Comparison of ENCODE assay signal across 30 mouse cellular contexts in genomic region chr7:25878735-25879134, GRCm38 (mm10). TPM values are rescaled to one million over a fixed set of nuclear protein-coding genes. Genes with fewer than 3 reads are reported as not detected.
DNase-seq lines count a peak whose midpoint lies in the region; ATAC-seq and TF ChIP-seq lines count a peak whose summit lies in the region.
"Had no signal": no experiment of that assay in that cellular context is flagged by ENCODE, and none has a peak within 500 bp of the region (broad histone marks: within the 10 kb centered on the region; RNA-seq: fewer than 3 reads in every experiment).

No protein-coding gene starts in this region.

- intact Hi-C loops in gastrocnemius, postnatal 14 days (cut with DNase I; ENCODE audit: low total_unique reads): no loop called here

- H3K4me3 ChIP-seq in embryonic facial prominence, embryonic 14.5 days (ENCODE audit: low read depth, low read length): no peak overlapping the region
- no peak overlapping the region for H3K4me3 ChIP-seq in embryonic facial prominence, embryonic 10.5 days
- H3K4me3 ChIP-seq in stomach, postnatal 0 days (ENCODE audit: low read depth, low read length): no peak overlapping the region
- no peak overlapping the region for H3K4me3 ChIP-seq in forebrain, embryonic 13.5 days
- H3K4me3 ChIP-seq in forebrain, embryonic 11.5 days (ENCODE audit: low read depth, low read length): no peak overlapping the region
- H3K4me3 ChIP-seq: forebrain, embryonic 12.5 days; heart, embryonic 13.5 days; megakaryocyte, embryonic 14.5 days; midbrain, embryonic 15.5 days; neural tube, embryonic 12.5 days had no signal

- no peak overlapping the region for H3K4me2 ChIP-seq in embryonic facial prominence, embryonic 14.5 days (ENCODE audit: low read depth, low read length)
- H3K4me2 ChIP-seq in stomach, postnatal 0 days (replicated peaks; ENCODE audit: low read depth): no peak overlapping the region
- no peak overlapping the region for H3K4me2 ChIP-seq in forebrain, embryonic 13.5 days
- H3K4me2 ChIP-seq in forebrain, embryonic 11.5 days (ENCODE audit: low read depth, low read length, severe bottlenecking): no peak overlapping the region
- H3K4me2 ChIP-seq: forebrain, embryonic 12.5 days; heart, embryonic 13.5 days; midbrain, embryonic 15.5 days; neural tube, embryonic 12.5 days had no signal

- peak; percentile 59 for DNase-seq in embryonic facial prominence, embryonic 14.5 days (ENCODE audit: low spot score)
- DNase-seq in embryonic facial prominence, embryonic 10.5 days (ENCODE audit: low spot score): no peak
- peak; percentile 74 for DNase-seq in large intestine, adult 2 months (ENCODE audit: low read depth, low spot score)
- peak; percentile 75 for DNase-seq in lung, postnatal 25 days (ENCODE audit: low spot score)
- peak; percentile 81 for DNase-seq in stomach, postnatal 0 days (ENCODE audit: low spot score)
- no peak for DNase-seq in gastrocnemius, postnatal 14 days
- DNase-seq in forebrain, embryonic 11.5 days (ENCODE audit: low spot score): no peak
- DNase-seq: adrenal gland, postnatal 36 days; cerebellum, adult 9-11 months; heart, adult 11 months; heart, postnatal 14 days; kidney, adult 2 months; kidney, postnatal 10 days; liver, postnatal 0 days; retina, postnatal 1 day; right cerebral cortex, postnatal 25 days; spleen, adult 18-20 months; thymus, adult 18-20 months; thymus, postnatal 4 days had no signal

- ATAC-seq in embryonic facial prominence, embryonic 14.5 days (ENCODE audit: low read depth): 0 out of 2 replicates have a peak, but pooled peaks have one; percentile 30
- ATAC-seq in stomach, postnatal 0 days (ENCODE audit: low FRiP score, low TSS enrichment): peak; percentile 94
- ATAC-seq in forebrain, embryonic 13.5 days: no peak
- ATAC-seq in forebrain, embryonic 11.5 days (replicated peaks; ENCODE audit: low FRiP score): no peak
- ATAC-seq: hindbrain, postnatal 0 days; liver, postnatal 0 days; midbrain, embryonic 15.5 days had no signal

- whole genome bisulfite sequencing in embryonic facial prominence, embryonic 14.5 days: 43% methylated on average over 6 of the region's 6 CpGs
- 45% methylated on average over 6 of the region's 6 CpGs for WGBS in embryonic facial prominence, embryonic 10.5 days
- 15% methylated on average over 6 of the region's 6 CpGs for WGBS in large intestine, adult 2 months
- WGBS in stomach, postnatal 0 days: 25% methylated on average over 6 of the region's 6 CpGs
- WGBS in forebrain, embryonic 13.5 days: 45% methylated on average over 6 of the region's 6 CpGs
- 51% methylated on average over 6 of the region's 6 CpGs for WGBS in forebrain, embryonic 11.5 days

- no peak overlapping the region for H3K9ac ChIP-seq in embryonic facial prominence, embryonic 14.5 days (ENCODE audit: low read depth, low read length)
- no peak overlapping the region for H3K9ac ChIP-seq in stomach, postnatal 0 days (ENCODE audit: low read length)
- H3K9ac ChIP-seq in forebrain, embryonic 13.5 days: no peak overlapping the region
- no peak overlapping the region for H3K9ac ChIP-seq in forebrain, embryonic 11.5 days (ENCODE audit: low read length)
- H3K9ac ChIP-seq: forebrain, embryonic 12.5 days; heart, embryonic 13.5 days; liver, postnatal 0 days; midbrain, embryonic 15.5 days; neural tube, embryonic 12.5 days had no signal

- H3K9me3 ChIP-seq in embryonic facial prominence, embryonic 14.5 days (ENCODE audit: control insufficient read depth, low read length): no peaks in the 10 kb centered on the region
- no peaks in the 10 kb centered on the region; the same call in 1 of the 2 replicates for H3K9me3 ChIP-seq in embryonic facial prominence, embryonic 10.5 days
- H3K9me3 ChIP-seq in stomach, postnatal 0 days (ENCODE audit: control insufficient read depth, low read length): no peaks in the 10 kb centered on the region; the same call in 1 of the 2 replicates
- H3K9me3 ChIP-seq in forebrain, embryonic 13.5 days (replicated peaks): no peaks in the 10 kb centered on the region
- no peaks in the 10 kb centered on the region for H3K9me3 ChIP-seq in forebrain, embryonic 11.5 days (ENCODE audit: control insufficient read depth, low read length)
- H3K9me3 ChIP-seq: forebrain, embryonic 12.5 days; midbrain, embryonic 15.5 days; neural tube, embryonic 12.5 days had no signal

- H3K27ac ChIP-seq in embryonic facial prominence, embryonic 14.5 days (replicated peaks; ENCODE audit: low read depth, low read length): no peak overlapping the region
- no peak overlapping the region for H3K27ac ChIP-seq in embryonic facial prominence, embryonic 10.5 days (replicated peaks)
- H3K27ac ChIP-seq in stomach, postnatal 0 days (replicated peaks): 0 out of 2 replicates have a peak overlapping the region, but pooled peaks have one; percentile 49
- no peak overlapping the region for H3K27ac ChIP-seq in forebrain, embryonic 13.5 days
- no peak overlapping the region for H3K27ac ChIP-seq in forebrain, embryonic 11.5 days (ENCODE audit: low read depth, low read length)
- H3K27ac ChIP-seq: forebrain, embryonic 12.5 days; heart, embryonic 13.5 days; hindbrain, postnatal 0 days; midbrain, embryonic 15.5 days; neural tube, embryonic 12.5 days had no signal

- no peak for TF ChIP-seq CTCF in stomach, postnatal 0 days (IDR thresholded peaks at IDR 0.05; ENCODE audit: low read depth)

- no peak for TF ChIP-seq EP300 in stomach, postnatal 0 days (optimal IDR thresholded peaks at IDR 0.05)

- H3K4me1 ChIP-seq in embryonic facial prominence, embryonic 14.5 days (ENCODE audit: control insufficient read depth, insufficient read depth, low read length): no peaks in the 10 kb centered on the region
- no peaks in the 10 kb centered on the region for H3K4me1 ChIP-seq in embryonic facial prominence, embryonic 10.5 days
- no peaks in the 10 kb centered on the region for H3K4me1 ChIP-seq in stomach, postnatal 0 days (replicated peaks; ENCODE audit: control insufficient read depth, insufficient read depth)
- no peaks in the 10 kb centered on the region for H3K4me1 ChIP-seq in forebrain, embryonic 13.5 days
- no peaks in the 10 kb centered on the region for H3K4me1 ChIP-seq in forebrain, embryonic 11.5 days (replicated peaks; ENCODE audit: control insufficient read depth, insufficient read depth, low read length)
- H3K4me1 ChIP-seq: forebrain, embryonic 12.5 days; heart, embryonic 13.5 days; midbrain, embryonic 15.5 days; neural tube, embryonic 12.5 days had no signal

- no peaks in the 10 kb centered on the region for H3K36me3 ChIP-seq in embryonic facial prominence, embryonic 14.5 days (ENCODE audit: control insufficient read depth, insufficient read depth, low read length)
- H3K36me3 ChIP-seq in embryonic facial prominence, embryonic 10.5 days (replicated peaks): no peaks in the 10 kb centered on the region
- H3K36me3 ChIP-seq in stomach, postnatal 0 days (ENCODE audit: control insufficient read depth, insufficient read depth, low read length): no peaks in the 10 kb centered on the region
- no peaks in the 10 kb centered on the region for H3K36me3 ChIP-seq in forebrain, embryonic 13.5 days (ENCODE audit: poor library complexity, severe bottlenecking)
- H3K36me3 ChIP-seq in forebrain, embryonic 11.5 days (ENCODE audit: control insufficient read depth, insufficient read depth, low read length): no peaks in the 10 kb centered on the region
- H3K36me3 ChIP-seq: forebrain, embryonic 12.5 days; heart, embryonic 13.5 days; midbrain, embryonic 15.5 days; neural tube, embryonic 12.5 days had no signal

- no peaks in the 10 kb centered on the region for H3K27me3 ChIP-seq in embryonic facial prominence, embryonic 14.5 days (replicated peaks; ENCODE audit: control insufficient read depth, insufficient read depth, low read length)
- H3K27me3 ChIP-seq in embryonic facial prominence, embryonic 10.5 days (replicated peaks; ENCODE audit: low read depth, poor library complexity, severe bottlenecking): peaks cover 20% of the 10 kb centered on the region; the same call in 1 of the 2 replicates
- H3K27me3 ChIP-seq in stomach, postnatal 0 days (ENCODE audit: control insufficient read depth, insufficient read depth, low read length): no peaks in the 10 kb centered on the region
- H3K27me3 ChIP-seq in forebrain, embryonic 13.5 days: no peaks in the 10 kb centered on the region
- H3K27me3 ChIP-seq in forebrain, embryonic 11.5 days (ENCODE audit: control insufficient read depth, insufficient read depth, low read length): no peaks in the 10 kb centered on the region
- H3K27me3 ChIP-seq: forebrain, embryonic 12.5 days; megakaryocyte, embryonic 14.5 days; midbrain, embryonic 15.5 days; neural tube, embryonic 12.5 days had no signal

RNA-seq across cellular contexts. Expression of gene Cyp2b10, which starts 18.7 kb away (rescaled TPM):
- polyA plus RNA-seq in embryonic facial prominence, embryonic 14.5 days (2014; fragmentation: Nextera tagmentation; extraction: Ambion mirVana): not detected in 2 replicates
- 0.10 TPM in 1 of 2 replicates, not detected in the other for polyA plus RNA-seq in embryonic facial prominence, embryonic 10.5 days (2016; fragmentation: Nextera tagmentation; extraction: Ambion mirVana)
- 0.77 and 14.7 TPM in 2 replicates for polyA plus RNA-seq in large intestine, adult 2 months (2012; rRNA removed)
- 7.4 and 10.7 TPM in 2 replicates for polyA plus RNA-seq in stomach, postnatal 0 days (2015; fragmentation: Nextera tagmentation; extraction: Ambion mirVana)
- not detected for total RNA-seq in gastrocnemius, postnatal 14 days (2021)
- not detected in 2 replicates for polyA plus RNA-seq in forebrain, embryonic 13.5 days (2015; fragmentation: Nextera tagmentation; extraction: Ambion mirVana)
- polyA plus RNA-seq in forebrain, embryonic 11.5 days (2014; fragmentation: Nextera tagmentation; extraction: Ambion mirVana): not detected in 2 replicates
- total RNA-seq: common myeloid progenitor, adult 5-6 weeks; hindbrain, postnatal 0 days; layer of hippocampus, postnatal 14 days had no signal
- polyA plus RNA-seq: forebrain, embryonic 12.5 days; heart, embryonic 13.5 days; hindbrain, embryonic 11.5 days; hindbrain, postnatal 0 days; kidney, adult 2 months; limb, embryonic 11.5 days; midbrain, embryonic 15.5 days; neural tube, embryonic 12.5 days had no signal

Comparison
In these comparisons a context has a peak if more than half of its experiments do, and no peak if none do; other contexts are left out.
1. DNase-seq: peak in embryonic facial prominence, embryonic 14.5 days (single experiment), large intestine, adult 2 months (single experiment), lung, postnatal 25 days (single experiment) and stomach, postnatal 0 days (single experiment); none in embryonic facial prominence, embryonic 10.5 days (single experiment), gastrocnemius, postnatal 14 days (single experiment) and forebrain, embryonic 11.5 days (single experiment).
2. ATAC-seq: peak in embryonic facial prominence, embryonic 14.5 days (single experiment) and stomach, postnatal 0 days (single experiment); none in forebrain, embryonic 13.5 days (single experiment) and forebrain, embryonic 11.5 days (single experiment).